Mouse (Mus musculus) midbrain, embryonic 14.5 days (tissue): Measurements from ENCODE around the gene Zfp846. TPM values are rescaled to one million over a fixed set of nuclear protein-coding genes. Genes with fewer than 3 reads are reported as not detected.

Experiments used
- ATAC-seq: fragments of 200-750 bp; cut with Nextera tagmentation; 2 replicates; pipeline ENCODE4 v1.8.0; 2017; ENCODE audit warnings: moderate number of reproducible peaks, moderate library complexity; ENCODE audit not compliant: low FRiP score, low TSS enrichment
- DNase-seq: peaks from one replicate; pipeline ENCODE4 v3.0.0-alpha.2; 2015
- H3K27ac ChIP-seq: fragments of 300-500 bp; sonication (generic); replicated peaks from 2 replicates; pipeline ENCODE4 v1.5.1; 2014; ENCODE audit warnings: mild to moderate bottlenecking, low read depth, low read length, moderate library complexity
- H3K27me3 ChIP-seq: fragments of 300-500 bp; sonication (generic); 2 replicates; pipeline ENCODE4 v1.6.1; 2014; ENCODE audit warnings: low read length, control low read depth, mixed read lengths; ENCODE audit not compliant: control insufficient read depth, insufficient read depth
- H3K36me3 ChIP-seq: fragments of 300-500 bp; sonication (generic); 2 replicates; pipeline ENCODE4 v1.6.1; 2014; ENCODE audit warnings: low read length, control low read depth; ENCODE audit not compliant: control insufficient read depth, insufficient read depth
- H3K4me1 ChIP-seq: fragments of 300-500 bp; sonication (generic); 2 replicates; pipeline ENCODE4 v1.6.1; 2014; ENCODE audit warnings: mild to moderate bottlenecking, antibody characterized with exemption, low read length, control low read depth; ENCODE audit not compliant: control insufficient read depth, insufficient read depth
- H3K4me2 ChIP-seq: fragments of 300-500 bp; sonication (generic); 2 replicates; pipeline ENCODE4 v1.6.1; 2014; ENCODE audit warnings: mild to moderate bottlenecking, low read length, moderate library complexity
- H3K4me3 ChIP-seq: fragments of 300-500 bp; sonication (generic); replicated peaks from 2 replicates; pipeline ENCODE4 v1.5.1; 2014; ENCODE audit warnings: low read depth, low read length
- H3K9ac ChIP-seq: fragments of 300-500 bp; sonication (generic); replicated peaks from 2 replicates; pipeline ENCODE4 v1.6.1; 2014; ENCODE audit warnings: mild to moderate bottlenecking, low read length, moderate library complexity
- H3K9me3 ChIP-seq: fragments of 300-500 bp; sonication (generic); 2 replicates; pipeline ENCODE4 v1.6.1; 2016; ENCODE audit warnings: low read length, control low read depth, mixed read lengths; ENCODE audit not compliant: control insufficient read depth
- WGBS: fragments of 180-500 bp; shearing (Covaris S2); extraction: QIAGEN DNeasy Blood & Tissue Kit; methylation state at CpG from one replicate; pipeline ENCODE4 v1.1.7; 2014; 5-methylcytosine and 5-hydroxymethylcytosine counted together
- polyA plus RNA-seq: library from polyadenylated mRNA; unstranded; fragments of >200 nt; fragmentation: Nextera tagmentation; extraction: Ambion mirVana; gene quantifications from 2 replicates; pipeline ENCODE4 v1.2.1, GENCODE M21; 2014

Zfp846 gene
- 55.9 and 56.0 TPM in 2 replicates for polyA plus RNA-seq

GRCm38 (mm10) chr9:20581175-20581634 is at the start of gene Zfp846:
Gene Zfp846, plus strand, starts transcription at chr9:20581291.
- peak within 1 kb of the TSS; percentile 78 for H3K9ac ChIP-seq
- H3K27me3 ChIP-seq, result peaks cover 17% of the 10 kb centered on the region
- H3K36me3 ChIP-seq, result no peaks in the 10 kb centered on the region
- ATAC-seq (peak; percentile 98), DNase-seq (peak; percentile 96)
- no peaks in the 10 kb centered on the region; the same call in 1 of the 2 replicates for H3K9me3 ChIP-seq
- whole genome bisulfite sequencing, result 3% methylated on average over 30 of the region's 30 CpGs
- H3K27ac ChIP-seq, result peak within 1 kb of the TSS; percentile 92
- 0 out of 2 replicates have a peak, but pooled peaks cover 10% of the 10 kb centered on the region for H3K4me1 ChIP-seq
- peak within 1 kb of the TSS; percentile 69 for H3K4me3 ChIP-seq
- H3K4me2 ChIP-seq, result peak within 1 kb of the TSS; percentile 64

GRCm38 (mm10) chr9:20534326-20534926 is 46.7 kb upstream of the Zfp846 start:
- 81% methylated on average over 8 of the region's 8 CpGs for WGBS
- H3K27me3 ChIP-seq, result no peaks in the 10 kb centered on the region
- no peak overlapping the region for H3K4me3 ChIP-seq
- no peaks in the 10 kb centered on the region for H3K9me3 ChIP-seq
- no peaks in the 10 kb centered on the region for H3K36me3 ChIP-seq
- no peak overlapping the region for H3K9ac ChIP-seq
- ATAC-seq, result no peak
- no peak overlapping the region for H3K27ac ChIP-seq
- H3K4me1 ChIP-seq, result no peaks in the 10 kb centered on the region
- no peak overlapping the region for H3K4me2 ChIP-seq
- DNase-seq, result no peak

- 80% methylated on average over 2 of the region's 2 CpGs for WGBS
- no peak overlapping the region for H3K27ac ChIP-seq
- H3K4me3 ChIP-seq, result no peak overlapping the region
- ATAC-seq (no peak), DNase-seq (no peak)
- no peaks in the 10 kb centered on the region for H3K4me1 ChIP-seq
- H3K9ac ChIP-seq, result no peak overlapping the region
- no peaks in the 10 kb centered on the region for H3K36me3 ChIP-seq
- H3K9me3 ChIP-seq, result no peaks in the 10 kb centered on the region
- H3K27me3 ChIP-seq, result no peaks in the 10 kb centered on the region
- no peak overlapping the region for H3K4me2 ChIP-seq
Observed at GRCm38 (mm10) chr9:20536598-20536997, 44.5 kb upstream of the Zfp846 start.

- Histone ChIP-seq H3K9ac (no peak overlapping the region), H3K4me1 (0 out of 2 replicates have a peak, but pooled peaks cover 4% of the 10 kb centered on the region), H3K36me3 (no peaks in the 10 kb centered on the region), H3K9me3 (no peaks in the 10 kb centered on the region), H3K27ac (peak overlapping the region; percentile 93; the same call in 1 of the 2 replicates), H3K27me3 (no peaks in the 10 kb centered on the region), H3K4me2 (peak overlapping the region; percentile 73; the same call in 1 of the 2 replicates), H3K4me3 (no peak overlapping the region)
- WGBS, result 27% methylated on average over 6 of the region's 6 CpGs
- DNase-seq (no peak), ATAC-seq (no peak)
Observed at GRCm38 (mm10) chr9:20543496-20543895, 37.6 kb upstream of the Zfp846 start.

GRCm38 (mm10) chr9:20544070-20544821 is 36.8 kb upstream of the Zfp846 start:
- ATAC-seq, result peak; percentile 95
- Histone ChIP-seq H3K4me1 (0 out of 2 replicates have a peak, but pooled peaks cover 4% of the 10 kb centered on the region), H3K4me2 (peak overlapping the region; percentile 73), H3K9ac (peak overlapping the region; percentile 56), H3K36me3 (no peaks in the 10 kb centered on the region), H3K9me3 (no peaks in the 10 kb centered on the region), H3K27ac (peak overlapping the region; percentile 93), H3K27me3 (no peaks in the 10 kb centered on the region), H3K4me3 (peak overlapping the region; percentile 41)
- DNase-seq, result peak; percentile 91
- WGBS, result 2% methylated on average over 43 of the region's 43 CpGs

- DNase-seq (peak; percentile 71), ATAC-seq (no peak)
- no peaks in the 10 kb centered on the region for H3K36me3 ChIP-seq
- H3K27me3 ChIP-seq, result no peaks in the 10 kb centered on the region
- H3K4me2 ChIP-seq, result peak overlapping the region; percentile 73
- H3K4me1 ChIP-seq, result 0 out of 2 replicates have a peak, but pooled peaks cover 4% of the 10 kb centered on the region
- peak overlapping the region; percentile 41 for H3K4me3 ChIP-seq
- H3K9me3 ChIP-seq, result no peaks in the 10 kb centered on the region
- peak overlapping the region; percentile 93 for H3K27ac ChIP-seq
- WGBS, result 24% methylated on average over 8 of the region's 8 CpGs
- peak overlapping the region; percentile 56 for H3K9ac ChIP-seq
Observed at GRCm38 (mm10) chr9:20545151-20545550, 35.9 kb upstream of the Zfp846 start.

- WGBS, result 64% methylated on average over 5 of the region's 5 CpGs
- Histone ChIP-seq H3K4me1 (no peaks in the 10 kb centered on the region), H3K9me3 (no peaks in the 10 kb centered on the region), H3K27ac (no peak overlapping the region), H3K4me2 (no peak overlapping the region), H3K36me3 (no peaks in the 10 kb centered on the region), H3K27me3 (no peaks in the 10 kb centered on the region; the same call in 1 of the 2 replicates), H3K9ac (no peak overlapping the region), H3K4me3 (no peak overlapping the region)
- DNase-seq, result no peak
- no peak for ATAC-seq
Observed at GRCm38 (mm10) chr9:20551781-20552275, 29.3 kb upstream of the Zfp846 start.

GRCm38 (mm10) chr9:20552698-20553097 is 28.4 kb upstream of the Zfp846 start:
- no peak overlapping the region for H3K9ac ChIP-seq
- no peaks in the 10 kb centered on the region for H3K4me1 ChIP-seq
- ATAC-seq, result no peak
- no peaks in the 10 kb centered on the region; the same call in 1 of the 2 replicates for H3K27me3 ChIP-seq
- no peaks in the 10 kb centered on the region for H3K36me3 ChIP-seq
- H3K4me2 ChIP-seq, result no peak overlapping the region
- WGBS, result 92% methylated on average over 1 of the region's 1 CpGs
- H3K9me3 ChIP-seq, result no peaks in the 10 kb centered on the region
- H3K27ac ChIP-seq, result no peak overlapping the region
- no peak for DNase-seq
- H3K4me3 ChIP-seq, result no peak overlapping the region
